Mouse (Mus musculus) CH12.LX (cell line): ENCODE data around the gene 2310009B15Rik. TPM values are rescaled to one million over a fixed set of nuclear protein-coding genes. Genes with fewer than 3 reads are reported as not detected.

ENCODE experiments used
- DNase-seq: peaks from one replicate; pipeline ENCODE4 v3.0.0-alpha.2; 2013; ENCODE audit errors: extremely low read depth
- H3K27ac ChIP-seq: 2 replicates; pipeline ENCODE4 v1.5.1; 2012; ENCODE audit warnings: low read depth, mild to moderate bottlenecking, control low read depth, moderate library complexity; ENCODE audit not compliant: insufficient read depth
- H3K27me3 ChIP-seq: replicated peaks from 2 replicates; pipeline ENCODE3; 2012; ENCODE audit warnings: inconsistent platforms
- H3K36me3 ChIP-seq, 2 experiments: replicated peaks in 1 of 2; 2 replicates each; pipeline versions ENCODE3 to v1.6.1; 2012; ENCODE audit warnings: inconsistent platforms in 1 of 2, low read length in 1 of 2, mild to moderate bottlenecking in 1 of 2, mixed read lengths in 1 of 2, moderate library complexity in 1 of 2; ENCODE audit not compliant: control insufficient read depth in 1 of 2, insufficient read depth in 1 of 2
- H3K4me1 ChIP-seq, 2 experiments: 2 replicates each; pipeline ENCODE4 v1.6.1; 2012; ENCODE audit warnings: inconsistent platforms in 1 of 2, moderate library complexity in 1 of 2; ENCODE audit not compliant: insufficient read depth in 2 of 2, control insufficient read depth in 1 of 2
- H3K4me2 ChIP-seq: 2 replicates; pipeline ENCODE4 v1.6.1; 2012; ENCODE audit warnings: low read depth, mild to moderate bottlenecking, control low read depth; ENCODE audit not compliant: poor library complexity, insufficient read depth, severe bottlenecking
- H3K4me3 ChIP-seq, 3 experiments: fragments of 150-350 bp in 1 of 3; sonication (generic) in 1 of 3; replicated peaks in 1 of 3; 2 replicates each; pipeline versions ENCODE3 to v1.5.1; 2011 to 2012; ENCODE audit warnings: low read depth in 2 of 3, low read length in 2 of 3, mild to moderate bottlenecking in 2 of 3, moderate library complexity in 2 of 3, control low read depth in 1 of 3, improper control_type of control experiment in 1 of 3, inconsistent platforms in 1 of 3, mixed read lengths in 1 of 3; ENCODE audit not compliant: poor library complexity in 1 of 3
- H3K79me2 ChIP-seq: replicated peaks from 2 replicates; pipeline ENCODE4 v1.6.1; 2012; ENCODE audit warnings: mild to moderate bottlenecking, moderate library complexity; ENCODE audit not compliant: control insufficient read depth, poor library complexity, insufficient read depth, severe bottlenecking; ENCODE audit errors: extremely low read depth
- H3K9ac ChIP-seq: 2 replicates; pipeline ENCODE4 v1.6.1; 2012; ENCODE audit warnings: low read depth, mild to moderate bottlenecking, control low read depth, moderate library complexity; ENCODE audit not compliant: insufficient read depth
- H3K9me3 ChIP-seq: replicated peaks from 2 replicates; pipeline ENCODE3; 2012; ENCODE audit warnings: low read length, inconsistent platforms, mixed read lengths
- BHLHE40 ChIP-seq: IDR thresholded peaks from 2 replicates; pipeline ENCODE4 v1.6.1; 2011; ENCODE audit warnings: mild to moderate bottlenecking, low read depth, low read length, improper control_type of control experiment
- CHD1 ChIP-seq: IDR thresholded peaks from 2 replicates; pipeline ENCODE4 v1.6.1; 2012; ENCODE audit warnings: low read depth, low read length, improper control_type of control experiment, inconsistent platforms
- CHD2 ChIP-seq: IDR thresholded peaks from 2 replicates; pipeline ENCODE4 v1.6.1; 2011; ENCODE audit warnings: low read length, improper control_type of control experiment
- CTCF ChIP-seq, 2 experiments: IDR thresholded peaks in 1 of 2; conservative IDR thresholded peaks in 1 of 2; 2 replicates each; pipeline ENCODE4 v1.5.1; 2011 to 2012; ENCODE audit warnings: low read depth in 2 of 2, low read length in 2 of 2, improper control_type of control experiment in 1 of 2, inconsistent platforms in 1 of 2, mild to moderate bottlenecking in 1 of 2, moderate library complexity in 1 of 2
- E2F4 ChIP-seq: IDR thresholded peaks from 2 replicates; pipeline ENCODE4 v1.6.1; 2011; ENCODE audit warnings: low read depth, low read length, improper control_type of control experiment; ENCODE audit not compliant: insufficient replicate concordance
- ELF1 ChIP-seq: IDR thresholded peaks from 2 replicates; pipeline ENCODE4 v1.6.1; 2014; ENCODE audit warnings: low read depth, mild to moderate bottlenecking, inconsistent platforms, low read length, improper control_type of control experiment
- EP300 ChIP-seq: IDR thresholded peaks from 2 replicates; pipeline ENCODE4 v1.6.1; 2011; ENCODE audit warnings: low read length, improper control_type of control experiment
- GABPA ChIP-seq: IDR thresholded peaks from 2 replicates; pipeline ENCODE4 v1.6.1; 2012; ENCODE audit warnings: low read depth, low read length, improper control_type of control experiment, inconsistent platforms; ENCODE audit not compliant: insufficient replicate concordance
- HCFC1 ChIP-seq: IDR thresholded peaks from 2 replicates; pipeline ENCODE4 v1.6.1; 2012; ENCODE audit warnings: low read depth, mild to moderate bottlenecking, inconsistent platforms, low read length, improper control_type of control experiment
- JUN ChIP-seq: IDR thresholded peaks from 2 replicates; pipeline ENCODE4 v1.6.1; 2011; ENCODE audit warnings: low read depth, mild to moderate bottlenecking, low read length, improper control_type of control experiment, moderate library complexity; ENCODE audit not compliant: insufficient read depth
- KAT2A ChIP-seq: IDR thresholded peaks from 2 replicates; pipeline ENCODE4 v1.6.1; 2012; ENCODE audit warnings: low read length, improper control_type of control experiment, inconsistent platforms; ENCODE audit not compliant: insufficient replicate concordance
- MAX ChIP-seq: IDR thresholded peaks from 2 replicates; pipeline ENCODE4 v1.6.1; 2011; ENCODE audit warnings: low read length, improper control_type of control experiment
- MAZ ChIP-seq: IDR thresholded peaks from 2 replicates; pipeline ENCODE4 v1.6.1; 2012; ENCODE audit warnings: low read depth, mild to moderate bottlenecking, inconsistent platforms, low read length, improper control_type of control experiment, moderate library complexity
- MEF2A ChIP-seq: IDR thresholded peaks from 2 replicates; pipeline ENCODE4 v1.6.1; 2014; ENCODE audit warnings: low read depth, mild to moderate bottlenecking, inconsistent platforms, low read length, improper control_type of control experiment, borderline replicate concordance
- MYC ChIP-seq: IDR thresholded peaks from 2 replicates; pipeline ENCODE4 v1.6.1; 2011; ENCODE audit warnings: low read depth, mild to moderate bottlenecking, improper control_type of control experiment, low read length
- NELFE ChIP-seq: IDR thresholded peaks from 2 replicates; pipeline ENCODE4 v1.6.1; 2011; ENCODE audit warnings: low read depth, low read length, improper control_type of control experiment
- NRF1 ChIP-seq: IDR thresholded peaks from 2 replicates; pipeline ENCODE4 v1.6.1; 2014; ENCODE audit warnings: low read depth, mild to moderate bottlenecking, inconsistent platforms, low read length, improper control_type of control experiment, moderate library complexity
- RAD21 ChIP-seq: IDR thresholded peaks from 2 replicates; pipeline ENCODE4 v1.6.1; 2011; ENCODE audit warnings: low read depth, mild to moderate bottlenecking, low read length, improper control_type of control experiment, moderate library complexity
- RCOR1 ChIP-seq: conservative IDR thresholded peaks from 2 replicates; pipeline ENCODE4 v1.6.1; 2012; ENCODE audit warnings: low read depth, mild to moderate bottlenecking, inconsistent platforms, low read length, improper control_type of control experiment
- SMC3 ChIP-seq: IDR thresholded peaks from 2 replicates; pipeline ENCODE4 v1.6.1; 2011; ENCODE audit warnings: low read depth, low read length, improper control_type of control experiment
- TBP ChIP-seq: conservative IDR thresholded peaks from 2 replicates; pipeline ENCODE4 v1.6.1; 2011; ENCODE audit warnings: low read depth, low read length, improper control_type of control experiment
- UBTF ChIP-seq: IDR thresholded peaks from 2 replicates; pipeline ENCODE4 v1.6.1; 2012; ENCODE audit warnings: low read depth, mild to moderate bottlenecking, inconsistent platforms, low read length, improper control_type of control experiment, moderate library complexity
- USF2 ChIP-seq: conservative IDR thresholded peaks from 2 replicates; pipeline ENCODE4 v1.6.1; 2011; ENCODE audit warnings: low read depth, low read length, improper control_type of control experiment
- ZC3H11A ChIP-seq: IDR thresholded peaks from 2 replicates; pipeline ENCODE4 v1.6.1; 2012; ENCODE audit warnings: low read depth, mild to moderate bottlenecking, inconsistent platforms, low read length, improper control_type of control experiment
- ZKSCAN1 ChIP-seq: IDR thresholded peaks from 2 replicates; pipeline ENCODE4 v1.6.1; 2012; ENCODE audit warnings: low read depth, inconsistent platforms, low read length, improper control_type of control experiment, borderline replicate concordance
- ZMIZ1 ChIP-seq: IDR thresholded peaks from 2 replicates; pipeline ENCODE4 v1.6.1; 2012; ENCODE audit warnings: low read depth, mild to moderate bottlenecking, inconsistent platforms, low read length, improper control_type of control experiment
- dilution Hi-C: fragments of 300-500 bp; cut with MboI; formaldehyde crosslinking; loops from 2 replicates; pipeline ENCODE4 v1.14.3; 2020; ENCODE audit warnings: low sequenced_read_pairs; ENCODE audit not compliant: extremely low pct_unique_long_range_greater_than_20kb, extremely low pct_ligation_motif_present
- in situ Hi-C: fragments of 300-500 bp; cut with MboI; formaldehyde crosslinking; loops from 3 replicates; pipeline ENCODE4 v1.14.3; 2019; ENCODE audit warnings: low sequenced_read_pairs, low pct_ligation_motif_present, low pct_unique_long_range_greater_than_20kb, mixed read lengths
- polyA plus RNA-seq: library from polyadenylated mRNA; unstranded; fragments of >175 nt; gene quantifications from 2 replicates; pipeline ENCODE4 v1.2.1, GENCODE M21; 2012; ENCODE audit warnings: low read depth; ENCODE audit not compliant: insufficient read length
- total RNA-seq, 2 experiments: library from RNA; depleted of rRNA; stranded (reverse); fragments of 300-350 nt in 1 of 2; fragments of >200 nt in 1 of 2; gene quantifications; 2 replicates each; pipeline ENCODE4 v1.2.3; 2012 to 2014

The 2310009B15Rik gene
- total and polyA plus RNA-seq, 3 experiments, result 17.2 to 39.8 (median 20.0) TPM

GRCm38 (mm10) chr1:138847146-138847545, 9.5 kb downstream of the 2310009B15Rik start:
- no peaks in the 10 kb centered on the region for H3K9me3 ChIP-seq
- dilution Hi-C loops, result no loop called here
- no peaks in the 10 kb centered on the region; a peak in 1 of 4 replicates for H3K4me1 ChIP-seq
- H3K4me2 ChIP-seq, result no peak overlapping the region
- H3K79me2 ChIP-seq, result no peaks in the 10 kb centered on the region
- in situ Hi-C loops, result loop anchor here (25.0 kb wide), 2 partner anchors 240 to 315 kb away; no protein-coding TSS in a partner anchor
- no peaks in the 10 kb centered on the region for H3K27me3 ChIP-seq
- H3K9ac ChIP-seq, result no peak overlapping the region
- DNase-seq, result no peak
- no peak overlapping the region for H3K27ac ChIP-seq
- H3K4me3 ChIP-seq, result no peak overlapping the region
- TF ChIP-seq TBP, result no peak
- TF ChIP-seq MYC, result no peak
- TF ChIP-seq HCFC1, result no peak
- TF ChIP-seq ZKSCAN1, result no peak
- TF ChIP-seq NRF1, result no peak
- TF ChIP-seq MAX, result no peak
- TF ChIP-seq USF2, result no peak
- TF ChIP-seq UBTF, result no peak
- TF ChIP-seq, all 38 proteins: peak for 0
- H3K36me3 ChIP-seq, result peaks cover 4 to 12% of the 10 kb centered on the region in 2 experiments

- no peaks in the 10 kb centered on the region for H3K9me3 ChIP-seq
- in situ Hi-C loops, result loop anchor here (25.0 kb wide), 2 partner anchors 241 to 316 kb away; no protein-coding TSS in a partner anchor
- H3K27me3 ChIP-seq, result no peaks in the 10 kb centered on the region
- no peak for TF ChIP-seq CTCF (conservative IDR thresholded peaks at IDR 0.05 in 1 of 2, IDR thresholded peaks at IDR 0.05 in 1 of 2; ENCODE audit: low read depth in 2 of 2, low read length in 2 of 2)
- TF ChIP-seq MAZ, result no peak
- TF ChIP-seq EP300, result no peak
- TF ChIP-seq E2F4, result no peak
- no peak for TF ChIP-seq RCOR1
- no peak for TF ChIP-seq SMC3
- no peak for TF ChIP-seq NELFE
- no peak for TF ChIP-seq UBTF
- TF ChIP-seq TBP, result no peak
- TF ChIP-seq KAT2A, result no peak
- no peak for TF ChIP-seq ZC3H11A
- TF ChIP-seq ELF1, result no peak
- no peak for TF ChIP-seq GABPA
- TF ChIP-seq CHD2, result no peak
- no peak for TF ChIP-seq ZMIZ1
- TF ChIP-seq CHD1, result no peak
- no peak for TF ChIP-seq BHLHE40
- TF ChIP-seq JUN, result no peak
- no peak for TF ChIP-seq MEF2A
- TF ChIP-seq RAD21, result no peak
- H3K79me2 ChIP-seq, result no peaks in the 10 kb centered on the region
- H3K36me3 ChIP-seq, result peaks cover 2 to 9% of the 10 kb centered on the region in 2 experiments
- no peak overlapping the region for H3K4me3 ChIP-seq
- DNase-seq, result no peak
- no peaks in the 10 kb centered on the region; a peak in 1 of 4 replicates for H3K4me1 ChIP-seq
- no peak overlapping the region for H3K4me2 ChIP-seq
- dilution Hi-C loops, result no loop called here
- H3K27ac ChIP-seq, result no peak overlapping the region
- no peak overlapping the region for H3K9ac ChIP-seq
Measured at GRCm38 (mm10) chr1:138846581-138846980, 10.1 kb downstream of the 2310009B15Rik start.
